Mouse (Mus musculus): ENCODE measurements around the gene B230104I21Rik. TPM values are rescaled to one million over a fixed set of nuclear protein-coding genes. Genes with fewer than 3 reads are reported as not detected.
A peak's percentile ranks its signal among the peaks of the same experiment; 100 is the strongest.

B230104I21Rik gene
- not detected in 2 replicates for polyA plus RNA-seq (2012; rRNA removed)

DNA sequence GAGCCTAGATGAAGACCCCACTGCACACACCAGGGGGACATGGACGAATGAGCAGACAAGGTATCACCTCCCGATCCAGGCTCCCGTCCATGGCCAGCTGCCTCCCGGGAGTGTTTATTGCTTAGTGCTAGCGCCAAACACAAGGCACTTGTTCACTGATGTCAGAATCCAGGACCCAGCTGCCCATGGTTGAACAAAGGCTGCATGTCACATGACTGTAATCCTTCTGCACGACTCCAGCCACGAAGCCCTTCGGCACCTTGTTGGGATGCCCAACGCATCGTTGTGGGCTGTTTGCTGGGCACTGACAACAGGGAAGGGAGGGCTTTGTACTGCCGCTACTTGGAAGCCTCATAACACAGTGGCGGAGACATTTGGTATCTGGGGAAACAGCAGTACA lies at the start of gene B230104I21Rik:
B230104I21Rik (plus strand) TSS at position 367 of the 400 bp plus-strand sequence.
- 64% methylated on average over 12 of the region's 12 CpGs for WGBS
- peak within 1 kb of the TSS; percentile 54 for H3K4me3 ChIP-seq (ENCODE audit: low read depth, low read length)

DNA sequence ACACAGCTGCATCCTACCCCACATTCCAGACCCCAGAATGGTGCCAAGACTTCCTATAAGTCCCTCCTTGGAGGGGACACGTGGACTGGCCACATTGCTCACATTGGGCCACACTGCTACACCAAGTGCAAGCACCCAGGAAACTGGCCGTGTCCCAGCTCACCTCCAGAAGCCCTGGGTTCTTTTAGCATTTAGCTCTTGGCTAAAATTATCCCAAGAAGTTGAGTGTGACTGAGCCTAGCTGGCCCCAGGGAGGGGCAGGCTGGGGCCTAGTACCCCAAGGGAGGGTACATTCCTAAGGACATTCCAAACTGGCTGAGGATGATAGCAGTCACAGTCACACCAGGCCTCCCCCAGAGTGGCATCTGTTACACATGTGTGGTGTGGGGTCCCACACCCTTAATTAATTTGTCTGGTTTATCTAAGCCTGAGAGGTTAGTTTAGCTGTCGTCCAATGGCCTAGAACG lies 42.2 kb upstream of the B230104I21Rik start:
- H3K36me3 ChIP-seq (ENCODE audit: control insufficient read depth, insufficient read depth, low read length): peaks cover 34% of the 10 kb centered on the region
- H3K27me3 ChIP-seq (ENCODE audit: control insufficient read depth, insufficient read depth, low read length): no peaks in the 10 kb centered on the region
- 29% methylated on average over 4 of the region's 4 CpGs for WGBS
- H3K4me1 ChIP-seq (ENCODE audit: control insufficient read depth, insufficient read depth, insufficient read length, low read length): peaks cover 20% of the 10 kb centered on the region
- TF ChIP-seq CTCF (IDR thresholded peaks at IDR 0.05; ENCODE audit: extremely low read depth, insufficient read length, insufficient replicate concordance, low read depth, low read length) (no peak), POLR2A (IDR thresholded peaks at IDR 0.05; ENCODE audit: low read depth, low read length) (no peak)
- H3K4me3 ChIP-seq (ENCODE audit: low read depth, low read length): no peak overlapping the region
- H3K27ac ChIP-seq (ENCODE audit: insufficient read depth, low read depth, low read length): peak overlapping the region; percentile 46

More for the DNA sequence above, at the start of gene B230104I21Rik:
- Histone ChIP-seq H3K4me1 (ENCODE audit: control insufficient read depth, insufficient read depth, insufficient read length, low read length) (no peaks in the 10 kb centered on the region), H3K27me3 (ENCODE audit: control insufficient read depth, insufficient read depth, low read length) (no peaks in the 10 kb centered on the region), H3K27ac (ENCODE audit: insufficient read depth, low read depth, low read length) (peak within 1 kb of the TSS; percentile 6; the same call in 1 of the 2 replicates), H3K36me3 (ENCODE audit: control insufficient read depth, insufficient read depth, low read length) (peaks cover 4% of the 10 kb centered on the region; the same call in 1 of the 2 replicates)
- TF ChIP-seq POLR2A (IDR thresholded peaks at IDR 0.05; ENCODE audit: low read depth, low read length) (no peak), CTCF (IDR thresholded peaks at IDR 0.05; ENCODE audit: extremely low read depth, insufficient read length, insufficient replicate concordance, low read depth, low read length) (no peak)

DNA sequence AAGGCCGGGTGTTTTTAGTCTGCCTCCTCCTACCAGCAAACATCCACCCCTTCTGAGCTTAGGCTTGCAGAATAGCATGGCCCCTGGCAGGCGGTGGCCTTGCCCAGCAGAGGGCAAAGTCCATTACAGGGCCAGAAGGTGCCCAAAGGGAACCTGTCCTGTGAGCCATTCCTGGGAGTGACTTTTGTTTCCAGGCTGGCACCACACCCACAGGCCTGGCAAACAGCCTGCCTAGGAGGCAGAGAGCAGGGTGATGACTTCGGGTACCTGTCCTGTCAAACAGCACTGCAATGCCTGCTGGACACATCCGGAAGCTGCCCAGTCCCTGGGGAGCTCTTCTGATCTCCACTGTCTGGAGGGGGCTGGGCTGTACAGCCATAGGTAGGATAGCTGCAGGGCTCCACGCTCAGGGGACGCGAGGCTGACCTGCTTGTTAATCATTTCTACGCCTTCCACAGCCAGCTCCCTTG lies 41.6 kb upstream of the B230104I21Rik start:
- Histone ChIP-seq H3K27ac (ENCODE audit: insufficient read depth, low read depth, low read length) (peak overlapping the region; percentile 64), H3K36me3 (ENCODE audit: control insufficient read depth, insufficient read depth, low read length) (peaks cover 30% of the 10 kb centered on the region), H3K4me1 (ENCODE audit: control insufficient read depth, insufficient read depth, insufficient read length, low read length) (peaks cover 20% of the 10 kb centered on the region), H3K4me3 (ENCODE audit: low read depth, low read length) (peak overlapping the region; percentile 11), H3K27me3 (ENCODE audit: control insufficient read depth, insufficient read depth, low read length) (no peaks in the 10 kb centered on the region)
- TF ChIP-seq CTCF (IDR thresholded peaks at IDR 0.05; ENCODE audit: extremely low read depth, insufficient read length, insufficient replicate concordance, low read depth, low read length): no peak
- TF ChIP-seq POLR2A (IDR thresholded peaks at IDR 0.05; ENCODE audit: low read depth, low read length): no peak
- 7% methylated on average over 8 of the region's 8 CpGs for WGBS

DNA sequence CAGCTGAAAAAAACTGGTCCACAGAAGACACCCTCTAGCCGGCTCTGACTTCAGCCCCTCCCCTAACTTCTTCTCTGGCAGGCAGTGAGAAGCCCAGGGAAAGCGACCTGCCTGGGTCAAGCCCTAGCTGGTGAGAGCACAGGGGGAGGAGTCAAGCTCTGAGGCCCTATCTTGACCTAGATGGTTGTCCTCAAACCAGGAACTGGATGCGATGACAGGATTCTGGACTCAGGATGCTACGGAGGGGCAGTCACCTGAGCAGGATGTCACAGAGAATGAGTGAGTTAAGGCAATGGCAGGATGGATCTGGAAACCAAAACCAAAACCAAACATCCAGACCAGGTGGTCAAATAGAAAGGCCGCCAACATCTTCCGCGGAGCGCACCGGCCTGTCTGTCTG lies 38.2 kb upstream of the B230104I21Rik start:
- Histone ChIP-seq H3K27ac (ENCODE audit: insufficient read depth, low read depth, low read length) (peak overlapping the region; percentile 98), H3K36me3 (ENCODE audit: control insufficient read depth, insufficient read depth, low read length) (peaks cover 4% of the 10 kb centered on the region)
- WGBS: 10% methylated on average over 9 of the region's 9 CpGs

DNA sequence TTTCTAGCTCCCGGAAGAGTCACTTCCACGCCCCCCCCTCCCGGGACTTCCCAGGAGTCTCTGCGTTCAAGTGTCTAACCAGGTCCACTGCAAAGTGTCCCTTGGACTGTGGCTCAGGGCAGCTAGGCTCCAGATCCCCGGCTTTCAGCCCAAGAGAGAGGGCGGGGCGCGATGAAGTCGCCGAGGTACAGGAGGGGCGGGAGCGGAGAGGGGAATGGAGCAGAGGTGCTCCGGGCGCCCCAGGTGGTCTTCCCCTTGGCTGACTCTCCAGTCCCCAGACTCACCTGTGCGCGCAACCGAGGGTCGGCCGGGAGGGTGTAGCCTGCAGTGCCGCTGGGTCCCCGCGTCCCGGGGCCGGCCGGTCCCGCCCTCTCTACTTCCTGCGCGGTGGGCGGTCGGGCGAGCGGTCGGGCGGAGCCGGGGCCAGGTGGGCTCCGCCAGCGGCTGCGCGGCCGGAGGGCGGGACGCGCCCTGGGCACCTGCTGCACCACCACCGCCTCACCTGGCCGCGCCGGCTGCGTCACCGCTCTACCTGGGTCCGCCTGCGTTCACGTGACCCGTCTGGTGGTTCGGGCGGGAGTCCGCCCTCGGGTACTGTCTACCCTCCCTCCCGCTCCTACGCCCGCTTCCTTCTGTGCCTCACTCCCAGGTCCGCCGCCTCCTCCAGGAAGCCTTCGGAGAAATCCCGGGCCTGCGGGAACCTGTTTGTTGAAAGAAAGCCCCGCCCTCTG lies 36.2 kb upstream of the B230104I21Rik start:
- peaks cover 2% of the 10 kb centered on the region; the same call in 1 of the 2 replicates for H3K36me3 ChIP-seq (ENCODE audit: control insufficient read depth, insufficient read depth, low read length)
- peaks cover 11% of the 10 kb centered on the region; the same call in 1 of the 2 replicates for H3K4me1 ChIP-seq (ENCODE audit: control insufficient read depth, insufficient read depth, insufficient read length, low read length)
- H3K27ac ChIP-seq (ENCODE audit: insufficient read depth, low read depth, low read length): peak overlapping the region; percentile 98
- TF ChIP-seq POLR2A (IDR thresholded peaks at IDR 0.05; ENCODE audit: low read depth, low read length) (peak; percentile 64; the same call in 1 of the 2 replicates), CTCF (IDR thresholded peaks at IDR 0.05; ENCODE audit: extremely low read depth, insufficient read length, insufficient replicate concordance, low read depth, low read length) (no peak)
- H3K27me3 ChIP-seq (ENCODE audit: control insufficient read depth, insufficient read depth, low read length): no peaks in the 10 kb centered on the region
- peak overlapping the region; percentile 93 for H3K4me3 ChIP-seq (ENCODE audit: low read depth, low read length)
- 1% methylated on average over 66 of the region's 66 CpGs for WGBS

More for the DNA sequence above, 38.2 kb upstream of the B230104I21Rik start:
- H3K4me1 ChIP-seq (ENCODE audit: control insufficient read depth, insufficient read depth, insufficient read length, low read length): peaks cover 23% of the 10 kb centered on the region
- TF ChIP-seq POLR2A (IDR thresholded peaks at IDR 0.05; ENCODE audit: low read depth, low read length) (no peak), CTCF (IDR thresholded peaks at IDR 0.05; ENCODE audit: extremely low read depth, insufficient read length, insufficient replicate concordance, low read depth, low read length) (no peak)
- peak overlapping the region; percentile 93 for H3K4me3 ChIP-seq (ENCODE audit: low read depth, low read length)
- H3K27me3 ChIP-seq (ENCODE audit: control insufficient read depth, insufficient read depth, low read length): no peaks in the 10 kb centered on the region

DNA sequence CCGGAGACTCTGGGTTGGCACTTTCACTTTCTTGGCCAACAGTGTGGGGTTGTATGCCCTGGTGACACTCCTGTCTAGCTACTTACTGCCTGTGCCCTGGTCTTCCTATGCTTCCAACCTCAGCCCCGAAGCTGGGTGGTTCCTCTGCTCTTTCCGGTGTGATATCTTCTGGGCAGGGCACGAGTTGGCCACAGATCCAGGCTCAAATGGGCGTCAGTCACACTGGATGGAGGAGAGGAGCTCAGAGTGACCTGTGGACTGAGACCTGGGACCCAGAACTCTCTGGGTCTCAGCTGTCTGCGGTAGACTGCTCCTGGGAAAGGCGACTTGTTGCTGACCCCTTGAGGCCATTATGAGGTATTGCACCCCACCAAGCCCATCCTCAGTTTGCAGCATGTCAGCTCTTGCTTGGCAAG lies 34.5 kb upstream of the B230104I21Rik start, which contains the start of gene Arhgef16:
Arhgef16 (minus strand) TSS at position 211 of the 416 bp plus-strand sequence.
- H3K27ac ChIP-seq (ENCODE audit: insufficient read depth, low read depth, low read length): peak within 1 kb of the TSS; percentile 82
- peaks cover 11% of the 10 kb centered on the region; the same call in 1 of the 2 replicates for H3K4me1 ChIP-seq (ENCODE audit: control insufficient read depth, insufficient read depth, insufficient read length, low read length)
- H3K4me3 ChIP-seq (ENCODE audit: low read depth, low read length): peak within 1 kb of the TSS; percentile 93
- whole genome bisulfite sequencing: 9% methylated on average over 7 of the region's 7 CpGs
- peaks cover 2% of the 10 kb centered on the region; the same call in 1 of the 2 replicates for H3K36me3 ChIP-seq (ENCODE audit: control insufficient read depth, insufficient read depth, low read length)
- H3K27me3 ChIP-seq (ENCODE audit: control insufficient read depth, insufficient read depth, low read length): no peaks in the 10 kb centered on the region
- no peak; the same call in 1 of the 2 replicates for TF ChIP-seq POLR2A (IDR thresholded peaks at IDR 0.05; ENCODE audit: low read depth, low read length)
- peak; percentile 87; the same call in 1 of the 2 replicates for TF ChIP-seq CTCF (IDR thresholded peaks at IDR 0.05; ENCODE audit: extremely low read depth, insufficient read length, insufficient replicate concordance, low read depth, low read length)

DNA sequence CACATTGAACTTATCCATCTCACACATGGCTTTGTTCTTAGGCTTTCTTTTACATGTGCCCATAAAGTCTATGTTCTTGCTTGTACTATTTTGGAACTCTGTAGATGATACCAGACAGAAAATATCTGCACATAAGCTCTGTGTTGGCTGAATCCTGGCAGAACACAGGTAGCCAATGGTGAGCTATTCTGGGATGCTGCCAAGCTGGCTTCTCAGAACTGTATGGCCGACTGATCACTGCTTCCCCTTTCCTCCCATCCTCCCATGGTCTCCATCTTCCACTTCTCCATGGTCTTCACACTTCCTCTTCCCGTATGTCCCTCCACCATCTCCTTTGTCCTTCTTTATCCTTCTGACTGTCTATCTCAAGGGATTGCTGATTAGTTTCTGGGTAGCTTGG lies 26.8 kb upstream of the B230104I21Rik start:
- TF ChIP-seq POLR2A (IDR thresholded peaks at IDR 0.05; ENCODE audit: low read depth, low read length): no peak
- TF ChIP-seq CTCF (IDR thresholded peaks at IDR 0.05; ENCODE audit: extremely low read depth, insufficient read length, insufficient replicate concordance, low read depth, low read length): no peak
- no peaks in the 10 kb centered on the region for H3K36me3 ChIP-seq (ENCODE audit: control insufficient read depth, insufficient read depth, low read length)
- H3K27ac ChIP-seq (ENCODE audit: insufficient read depth, low read depth, low read length): no peak overlapping the region
- 62% methylated on average over 2 of the region's 2 CpGs for WGBS
- no peak overlapping the region for H3K4me3 ChIP-seq (ENCODE audit: low read depth, low read length)
- no peaks in the 10 kb centered on the region for H3K27me3 ChIP-seq (ENCODE audit: control insufficient read depth, insufficient read depth, low read length)
- no peaks in the 10 kb centered on the region for H3K4me1 ChIP-seq (ENCODE audit: control insufficient read depth, insufficient read depth, insufficient read length, low read length)
